Mouse (Mus musculus) heart, embryonic 16.5 days (tissue): Measurements from ENCODE around the gene Vmn1r128. TPM values are rescaled to one million over a fixed set of nuclear protein-coding genes. Genes with fewer than 3 reads are reported as not detected.
"Not testable (repeated sequence)": the region's sequence is repeated elsewhere in the genome, so short reads cannot be mapped to it uniquely, and the experiment has no call there.

Source experiments
- ATAC-seq: fragments of 200-750 bp; cut with Nextera tagmentation; replicated peaks from 2 replicates; pipeline ENCODE4 v1.8.0; 2017; ENCODE audit warnings: moderate number of reproducible peaks; ENCODE audit not compliant: insufficient read depth, low FRiP score; ENCODE audit errors: extremely low read depth
- H3K27ac ChIP-seq: fragments of 300-500 bp; sonication (generic); 2 replicates; pipeline ENCODE4 v1.5.1; 2014; ENCODE audit warnings: mild to moderate bottlenecking, low read length, control low read depth, moderate library complexity
- H3K27me3 ChIP-seq: fragments of 300-500 bp; sonication (generic); 2 replicates; pipeline ENCODE4 v1.6.1; 2014; ENCODE audit warnings: low read length, mixed read lengths; ENCODE audit not compliant: control insufficient read depth, insufficient read depth
- H3K36me3 ChIP-seq: fragments of 300-500 bp; sonication (generic); 2 replicates; pipeline ENCODE4 v1.6.1; 2014; ENCODE audit not compliant: control insufficient read depth, insufficient read depth
- H3K4me1 ChIP-seq: fragments of 300-500 bp; sonication (generic); 2 replicates; pipeline ENCODE4 v1.6.1; 2014; ENCODE audit warnings: low read length, mixed read lengths; ENCODE audit not compliant: control insufficient read depth, insufficient read depth
- H3K4me2 ChIP-seq: fragments of 300-500 bp; sonication (generic); 2 replicates; pipeline ENCODE4 v1.6.1; 2014; ENCODE audit warnings: low read depth, mild to moderate bottlenecking, control low read depth, low read length
- H3K4me3 ChIP-seq: fragments of 300-500 bp; sonication (generic); 2 replicates; pipeline ENCODE4 v1.5.1; 2014; ENCODE audit warnings: mild to moderate bottlenecking, control low read depth, low read length
- H3K9ac ChIP-seq: fragments of 300-500 bp; sonication (generic); 2 replicates; pipeline ENCODE4 v1.6.1; 2014; ENCODE audit warnings: low read length, control low read depth
- H3K9me3 ChIP-seq: fragments of 300-500 bp; sonication (generic); replicated peaks from 2 replicates; pipeline ENCODE4 v1.6.1; 2016; ENCODE audit warnings: low read length; ENCODE audit not compliant: control insufficient read depth
- WGBS: fragments of 180-500 bp; shearing (Covaris S2); extraction: QIAGEN DNeasy Blood & Tissue Kit; methylation state at CpG from one replicate; pipeline ENCODE4 v1.1.7; 2014; 5-methylcytosine and 5-hydroxymethylcytosine counted together
- polyA plus RNA-seq: library from polyadenylated mRNA; unstranded; fragments of >200 nt; fragmentation: Nextera tagmentation; extraction: Ambion mirVana; gene quantifications from 2 replicates; pipeline ENCODE4 v1.2.1, GENCODE M21; 2015

Gene Vmn1r128
- polyA plus RNA-seq: not detected in 2 replicates

- H3K9me3 ChIP-seq, H3K4me1 ChIP-seq, H3K36me3 ChIP-seq, H3K4me3 ChIP-seq, H3K27me3 ChIP-seq, H3K4me2 ChIP-seq, H3K9ac ChIP-seq, ATAC-seq, H3K27ac ChIP-seq: not testable (repeated sequence)
- WGBS: 37% methylated on average over 1 of the region's 1 CpGs
Measured at GRCm38 (mm10) chr7:21349073-21349472, at the start of gene Vmn1r128. Vmn1r128 (plus strand) TSS chr7:21349373.

- H3K36me3 ChIP-seq, H3K9ac ChIP-seq, H3K4me2 ChIP-seq, H3K27ac ChIP-seq, H3K4me3 ChIP-seq, ATAC-seq, H3K4me1 ChIP-seq, H3K9me3 ChIP-seq, H3K27me3 ChIP-seq: not testable (repeated sequence)
- no CpG with 5 or more reads among the region's 5 CpGs for WGBS
Measured at GRCm38 (mm10) chr7:21301367-21301766, 47.8 kb upstream of the Vmn1r128 start, which contains the start of gene Vmn1r126. Vmn1r126 (minus strand) TSS chr7:21301467.

- not testable (repeated sequence) for H3K4me2 ChIP-seq, H3K4me3 ChIP-seq, H3K9ac ChIP-seq, ATAC-seq, H3K27me3 ChIP-seq, H3K4me1 ChIP-seq, H3K27ac ChIP-seq, H3K36me3 ChIP-seq, H3K9me3 ChIP-seq
- no CpG with 5 or more reads among the region's 3 CpGs for WGBS
Measured at GRCm38 (mm10) chr7:21319761-21320160, 29.4 kb upstream of the Vmn1r128 start, which contains the start of gene Vmn1r127. Vmn1r127 (minus strand) TSS chr7:21319861.

GRCm38 (mm10) chr7:21361191-21361590, 12.0 kb downstream of the Vmn1r128 start, which contains the start of gene Vmn1r129:
Vmn1r129 (minus strand) TSS chr7:21361291.
- not testable (repeated sequence) for H3K4me3 ChIP-seq, H3K36me3 ChIP-seq, H3K9ac ChIP-seq, H3K4me1 ChIP-seq, H3K27me3 ChIP-seq, H3K4me2 ChIP-seq, ATAC-seq, H3K9me3 ChIP-seq, H3K27ac ChIP-seq
- no CpG with 5 or more reads among the region's 1 CpGs for WGBS

Other genes starting within 250 kb of the Vmn1r128 start
- gene Vmn1r122, start 215.2 kb upstream of the Vmn1r128 start, polyA plus RNA-seq: not detected in 2 replicates
- gene Vmn1r123, start 187.2 kb upstream of the Vmn1r128 start, polyA plus RNA-seq: not detected in 2 replicates
- gene Gm5157, start 158.9 kb upstream of the Vmn1r128 start, polyA plus RNA-seq: not detected in 2 replicates
- gene Vmn1r124, start 88.8 kb upstream of the Vmn1r128 start, polyA plus RNA-seq: not detected in 2 replicates
- gene Vmn1r125, start 77.2 kb upstream of the Vmn1r128 start, polyA plus RNA-seq: not detected in 2 replicates
- not detected in 2 replicates for gene Vmn1r126, start 47.9 kb upstream of the Vmn1r128 start, polyA plus RNA-seq
- not detected in 2 replicates for gene Vmn1r127, start 29.5 kb upstream of the Vmn1r128 start, polyA plus RNA-seq
- not detected in 2 replicates for gene Vmn1r129, start 11.9 kb downstream of the Vmn1r128 start, polyA plus RNA-seq
- not detected in 2 replicates for gene Gm6882, start 83.4 kb downstream of the Vmn1r128 start, polyA plus RNA-seq
- not detected in 2 replicates for gene Vmn1r130, start 162.4 kb downstream of the Vmn1r128 start, polyA plus RNA-seq
- not detected in 2 replicates for gene Vmn1r131, start 196.7 kb downstream of the Vmn1r128 start, polyA plus RNA-seq